Mouse (Mus musculus) liver, embryonic 14.5 days (tissue): ENCODE measurements around the gene Rrp1. TPM values are rescaled to one million over a fixed set of nuclear protein-coding genes. Genes with fewer than 3 reads are reported as not detected.

Experiments used
- ATAC-seq: fragments of 200-750 bp; cut with Nextera tagmentation; 2 replicates; pipeline ENCODE4 v1.8.0; 2017; ENCODE audit warnings: moderate number of reproducible peaks, mild to moderate bottlenecking, moderate library complexity; ENCODE audit not compliant: insufficient read depth
- DNase-seq, 3 experiments: peaks; one replicate each; pipeline ENCODE4 v3.0.0-alpha.2; 2012 to 2013; ENCODE audit warnings: low read depth in 3 of 3, low spot score in 3 of 3
- H3K27ac ChIP-seq: fragments of 300-500 bp; sonication (generic); 2 replicates; pipeline ENCODE4 v1.5.1; 2014; ENCODE audit warnings: moderate library complexity, mild to moderate bottlenecking, control low read depth, inconsistent platforms
- H3K27me3 ChIP-seq: fragments of 300-500 bp; sonication (generic); 2 replicates; pipeline ENCODE4 v1.6.1; 2014; ENCODE audit warnings: mild to moderate bottlenecking, low read length, moderate library complexity; ENCODE audit not compliant: control insufficient read depth, insufficient read depth
- H3K36me3 ChIP-seq: fragments of 300-500 bp; sonication (generic); replicated peaks from 2 replicates; pipeline ENCODE4 v1.6.1; 2014; ENCODE audit warnings: low read depth; ENCODE audit not compliant: control insufficient read depth, insufficient read depth
- H3K4me1 ChIP-seq, 2 experiments: fragments of 200-500 bp in 1 of 2; fragments of 300-500 bp in 1 of 2; sonication (generic) in 1 of 2; replicated peaks; 2 replicates each; pipeline ENCODE4 v1.6.1; 2012 to 2014; ENCODE audit warnings: antibody characterized with exemption in 1 of 2, inconsistent platforms in 1 of 2, low read length in 1 of 2; ENCODE audit not compliant: control insufficient read depth in 2 of 2, insufficient read depth in 2 of 2
- H3K4me2 ChIP-seq: fragments of 300-500 bp; sonication (generic); 2 replicates; pipeline ENCODE4 v1.6.1; 2014; ENCODE audit warnings: low read depth, mild to moderate bottlenecking, control low read depth, moderate library complexity
- H3K4me3 ChIP-seq, 2 experiments: fragments of 200-500 bp in 1 of 2; fragments of 300-500 bp in 1 of 2; sonication (generic) in 1 of 2; 2 replicates each; pipeline ENCODE4 v1.5.1; 2012 to 2014; ENCODE audit warnings: low read depth in 2 of 2, low read length in 2 of 2, mild to moderate bottlenecking in 2 of 2, control low read depth in 1 of 2, inconsistent platforms in 1 of 2, moderate library complexity in 1 of 2; ENCODE audit not compliant: insufficient read depth in 1 of 2
- H3K9ac ChIP-seq: fragments of 300-500 bp; sonication (generic); replicated peaks from 2 replicates; pipeline ENCODE4 v1.6.1; 2014; ENCODE audit warnings: mild to moderate bottlenecking, control low read depth, moderate library complexity
- H3K9me3 ChIP-seq: fragments of 300-500 bp; sonication (generic); 2 replicates; pipeline ENCODE4 v1.6.1; 2016; ENCODE audit warnings: low read length, mixed read lengths; ENCODE audit not compliant: control insufficient read depth
- CTCF ChIP-seq: IDR thresholded peaks from 2 replicates; pipeline ENCODE4 v1.5.1; 2016; ENCODE audit warnings: antibody characterized with exemption, low read depth, control low read depth
- EP300 ChIP-seq: IDR thresholded peaks from 2 replicates; pipeline ENCODE4 v1.6.1; 2016; ENCODE audit warnings: antibody characterized with exemption, low read depth
- WGBS: fragments of 180-500 bp; shearing (Covaris S2); extraction: QIAGEN DNeasy Blood & Tissue Kit; methylation state at CpG from one replicate; pipeline ENCODE4 v1.1.7; 2014; ENCODE audit not compliant: insufficient replicate concordance; 5-methylcytosine and 5-hydroxymethylcytosine counted together
- polyA plus RNA-seq, 2 experiments: library from polyadenylated mRNA; depleted of rRNA in 1 of 2; stranded (reverse) in 1 of 2; unstranded in 1 of 2; fragments of >200 nt; fragmentation: Nextera tagmentation in 1 of 2; extraction: Ambion mirVana in 1 of 2; gene quantifications; 2 replicates each; pipeline versions ENCODE4 v1.2.1 to v1.2.3; 2012 to 2014

Gene Rrp1
- polyA plus RNA-seq, 2 experiments: 69.7 to 79.8 TPM

GRCm38 (mm10) chr10:78446195-78446594 is 33.4 kb upstream of the Rrp1 start:
- ATAC-seq: no peak
- H3K36me3 ChIP-seq: no peaks in the 10 kb centered on the region
- no peak overlapping the region for H3K4me3 ChIP-seq
- H3K9ac ChIP-seq: no peak overlapping the region
- TF ChIP-seq CTCF: no peak
- no peak for TF ChIP-seq EP300
- no peak overlapping the region for H3K27ac ChIP-seq
- H3K4me1 ChIP-seq: no peaks in the 10 kb centered on the region
- H3K27me3 ChIP-seq: no peaks in the 10 kb centered on the region
- 76% methylated on average over 3 of the region's 3 CpGs for WGBS
- no peak overlapping the region for H3K4me2 ChIP-seq
- no peak for DNase-seq
- H3K9me3 ChIP-seq: no peaks in the 10 kb centered on the region

- no peaks in the 10 kb centered on the region for H3K27me3 ChIP-seq
- TF ChIP-seq EP300: no peak
- TF ChIP-seq CTCF: no peak
- DNase-seq (no peak), ATAC-seq (no peak)
- no peak overlapping the region for H3K9ac ChIP-seq
- H3K4me3 ChIP-seq: no peak overlapping the region
- H3K9me3 ChIP-seq: no peaks in the 10 kb centered on the region
- H3K4me1 ChIP-seq: no peaks in the 10 kb centered on the region
- no peak overlapping the region for H3K4me2 ChIP-seq
- H3K36me3 ChIP-seq: no peaks in the 10 kb centered on the region
- WGBS: 72% methylated on average over 3 of the region's 3 CpGs
- no peak overlapping the region for H3K27ac ChIP-seq
Measured at GRCm38 (mm10) chr10:78442292-78442691, 29.4 kb upstream of the Rrp1 start.

- H3K9ac ChIP-seq: no peak overlapping the region
- ATAC-seq (no peak), DNase-seq (no peak)
- TF ChIP-seq CTCF (no peak), EP300 (no peak)
- no peak overlapping the region for H3K4me3 ChIP-seq
- H3K36me3 ChIP-seq: no peaks in the 10 kb centered on the region
- H3K9me3 ChIP-seq: no peaks in the 10 kb centered on the region
- no peaks in the 10 kb centered on the region for H3K4me1 ChIP-seq
- H3K27me3 ChIP-seq: no peaks in the 10 kb centered on the region
- no peak overlapping the region for H3K4me2 ChIP-seq
- H3K27ac ChIP-seq: no peak overlapping the region
- 72% methylated on average over 5 of the region's 5 CpGs for WGBS
Measured at GRCm38 (mm10) chr10:78441606-78442005, 28.8 kb upstream of the Rrp1 start.

GRCm38 (mm10) chr10:78440812-78441211 is 28.0 kb upstream of the Rrp1 start:
- Histone ChIP-seq H3K27ac (no peak overlapping the region), H3K4me2 (no peak overlapping the region), H3K27me3 (no peaks in the 10 kb centered on the region), H3K4me3 (no peak overlapping the region), H3K9me3 (no peaks in the 10 kb centered on the region), H3K9ac (no peak overlapping the region), H3K36me3 (no peaks in the 10 kb centered on the region), H3K4me1 (no peaks in the 10 kb centered on the region)
- TF ChIP-seq CTCF: peak; percentile 85
- TF ChIP-seq EP300: no peak
- ATAC-seq: no peak
- no peak for DNase-seq
- WGBS: 56% methylated on average over 9 of the region's 9 CpGs

GRCm38 (mm10) chr10:78439990-78440389 is 27.1 kb upstream of the Rrp1 start:
- 72% methylated on average over 7 of the region's 7 CpGs for WGBS
- no peak for DNase-seq
- Histone ChIP-seq H3K4me1 (no peaks in the 10 kb centered on the region), H3K27ac (no peak overlapping the region), H3K27me3 (no peaks in the 10 kb centered on the region), H3K9me3 (no peaks in the 10 kb centered on the region), H3K4me2 (no peak overlapping the region), H3K9ac (no peak overlapping the region), H3K4me3 (no peak overlapping the region), H3K36me3 (no peaks in the 10 kb centered on the region)
- no peak for ATAC-seq
- TF ChIP-seq EP300 (no peak), CTCF (no peak)
